Mouse (Mus musculus): ENCODE measurements around the gene 6430548M08Rik. TPM values are rescaled to one million over a fixed set of nuclear protein-coding genes. Genes with fewer than 3 reads are reported as not detected.

The 6430548M08Rik gene
- 10 to 100 TPM; 11.7 to 13.3 TPM for total RNA-seq (2021)
- long read RNA-seq, experiment 1, full-length matches to known transcripts: 3 of 7 reads
- long read RNA-seq, experiment 1, partial matches to known transcripts: 2 of 7 reads
- long read RNA-seq, experiment 1, other reads (novel, unspliced or antisense): 2 of 7 reads
- long read RNA-seq, experiment 2, full-length matches to known transcripts: 4 of 11 reads
- long read RNA-seq, experiment 2, partial matches to known transcripts: 7 of 11 reads
- long read RNA-seq, experiment 2, other reads (novel, unspliced or antisense): 0 of 11 reads

GRCm38 (mm10) chr8:120113758-120114255, at the start of gene 6430548M08Rik:
Gene 6430548M08Rik (plus strand): TSS chr8:120114152.
- intact Hi-C loops (cut with DNase I): no loop called here
- peak; percentile 100 for DNase-seq

DNA sequence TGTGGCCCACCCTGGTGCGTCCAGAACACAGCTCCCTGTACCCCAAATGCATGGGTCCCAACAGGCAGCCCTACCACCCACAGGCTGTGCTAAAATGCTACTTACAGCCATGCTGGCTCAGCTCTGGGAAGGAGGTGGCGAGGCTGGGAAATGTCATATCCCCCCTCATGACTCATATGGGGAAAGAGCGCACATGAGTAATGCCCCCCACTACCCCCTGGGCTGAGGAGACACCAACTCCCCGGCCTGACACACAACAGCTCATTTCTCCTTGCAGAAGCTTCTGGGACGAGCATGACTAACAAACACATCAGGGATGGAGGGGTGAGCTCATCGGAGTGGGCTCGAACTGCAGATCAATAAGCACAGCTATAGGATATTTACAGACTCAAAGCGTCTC, 48.3 kb upstream of the 6430548M08Rik start:
- no peak for DNase-seq
- intact Hi-C loops (cut with DNase I): no loop called here

DNA sequence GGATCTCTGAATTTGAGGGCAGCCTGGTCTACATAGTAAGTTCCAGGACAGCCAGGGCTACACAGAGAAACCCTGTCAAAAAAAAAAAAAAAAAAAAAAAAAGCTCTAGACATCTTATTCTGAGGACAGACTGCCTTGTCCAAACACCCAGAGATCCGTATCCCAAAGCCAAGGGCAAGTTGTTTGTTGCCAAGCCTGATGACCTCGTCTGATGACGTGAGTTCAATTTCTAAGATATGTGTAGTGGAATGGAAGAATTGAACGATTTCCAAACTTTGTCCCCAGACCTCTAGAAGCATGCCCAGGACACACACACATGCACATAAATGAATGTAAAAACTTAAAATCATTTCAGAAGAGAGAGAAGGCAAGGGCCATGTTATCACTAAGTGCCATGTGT, 47.7 kb upstream of the 6430548M08Rik start:
- intact Hi-C loops (cut with DNase I): no loop called here
- no peak for DNase-seq

DNA sequence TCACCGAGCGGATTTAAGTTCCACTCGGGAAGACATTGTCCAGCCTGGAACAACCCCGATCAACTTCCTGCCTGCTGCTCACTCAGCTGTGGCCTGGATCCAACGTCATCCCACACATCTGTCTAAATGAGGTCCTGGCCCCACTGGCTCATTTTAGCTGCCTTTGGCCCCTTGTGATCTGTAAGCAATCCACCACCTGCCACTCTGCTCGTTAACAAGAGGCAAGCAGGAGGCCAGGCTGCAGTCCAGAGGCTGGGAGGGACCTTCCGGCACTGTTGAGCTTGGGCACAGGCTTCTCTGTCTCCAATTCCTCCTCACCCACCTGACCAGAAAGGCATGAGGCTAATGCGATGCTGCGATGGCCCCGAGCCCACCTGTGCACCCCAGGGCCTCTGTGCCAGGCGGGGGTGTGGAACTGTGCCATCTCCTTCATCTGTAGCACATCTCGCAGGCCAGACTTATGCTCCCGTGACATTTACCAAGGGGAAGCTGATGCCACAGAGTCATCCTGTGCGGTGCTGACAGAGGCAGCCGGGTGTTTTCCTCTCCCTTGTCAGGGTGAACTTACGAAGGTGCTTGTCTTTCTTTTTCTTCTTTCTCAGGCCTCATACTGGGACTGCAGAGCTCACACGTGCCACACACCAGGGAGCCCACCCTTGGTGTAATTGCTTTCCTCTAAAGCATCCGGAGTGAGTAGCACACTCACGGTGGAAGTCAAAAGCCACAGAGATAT, 45.9 kb upstream of the 6430548M08Rik start:
- intact Hi-C loops (cut with DNase I): no loop called here
- peak; percentile 75 for DNase-seq

- DNase-seq: peak; percentile 85 to 90
- intact Hi-C loops (cut with DNase I): loop anchor here (5.0 to 10.0 kb wide), 2 partner anchors 79 to 287 kb away; partner anchors contain the start of gene Crispld2
These were observed 42.3 kb upstream of the 6430548M08Rik start for GRCm38 (mm10) chr8:120071684-120072083.

- intact Hi-C loops (cut with DNase I): loop anchor here (5.0 to 10.0 kb wide), 2 partner anchors 80 to 287 kb away; partner anchors contain the start of gene Crispld2
These were observed 41.7 kb upstream of the 6430548M08Rik start for GRCm38 (mm10) chr8:120072259-120072658.

DNA sequence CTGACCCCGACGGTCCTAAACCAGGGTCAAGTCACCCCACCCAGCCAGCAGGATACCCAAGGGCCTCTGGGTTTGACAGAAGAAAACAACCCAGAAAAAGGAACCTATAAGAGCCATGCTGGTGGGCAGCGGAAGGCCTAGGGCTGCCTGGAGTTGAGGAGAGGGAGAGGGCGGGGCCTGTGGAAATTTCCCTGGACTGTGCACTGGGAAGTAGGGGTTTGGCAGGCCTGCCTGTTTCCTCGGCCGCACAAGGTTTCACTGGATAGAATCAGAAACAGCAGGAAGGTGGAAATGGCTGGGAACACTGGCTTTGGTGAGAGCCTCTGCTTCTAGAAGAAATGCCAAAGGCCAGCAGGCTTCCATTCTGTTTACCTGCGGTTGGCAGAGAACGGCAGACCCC, 41.1 kb upstream of the 6430548M08Rik start:
- DNase-seq: peak in 1 of 2 experiments; percentile 39
- intact Hi-C loops (cut with DNase I): loop anchor here (5.0 to 10.0 kb wide), 2 partner anchors 81 to 288 kb away; partner anchors contain the start of gene Crispld2

More at GRCm38 (mm10) chr8:120072259-120072658, 41.7 kb upstream of the 6430548M08Rik start:
- no peak for DNase-seq

DNA sequence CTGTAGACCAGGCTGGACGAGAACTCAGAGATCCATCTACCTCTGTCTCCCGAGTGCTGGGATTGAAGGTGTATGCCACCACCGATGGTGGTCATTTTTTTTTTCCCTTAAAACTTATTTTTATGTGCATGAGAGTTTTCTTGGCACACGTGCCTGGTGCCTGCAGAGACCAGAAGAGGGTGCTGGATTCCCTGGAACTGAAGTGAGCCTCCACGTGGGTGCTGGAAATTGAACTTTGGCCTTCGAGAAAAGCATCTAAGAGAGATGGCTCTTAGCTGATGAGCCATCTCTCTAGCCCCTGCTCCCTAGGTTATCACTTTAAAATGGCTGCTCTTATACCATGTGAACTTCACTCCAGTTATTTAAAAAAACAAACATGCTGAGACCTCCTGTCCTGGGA, 39.4 kb upstream of the 6430548M08Rik start:
- intact Hi-C loops (cut with DNase I): loop anchor here (5.0 to 10.0 kb wide), 2 partner anchors 82 to 290 kb away; partner anchors contain the start of gene Crispld2
- DNase-seq: no peak

DNA sequence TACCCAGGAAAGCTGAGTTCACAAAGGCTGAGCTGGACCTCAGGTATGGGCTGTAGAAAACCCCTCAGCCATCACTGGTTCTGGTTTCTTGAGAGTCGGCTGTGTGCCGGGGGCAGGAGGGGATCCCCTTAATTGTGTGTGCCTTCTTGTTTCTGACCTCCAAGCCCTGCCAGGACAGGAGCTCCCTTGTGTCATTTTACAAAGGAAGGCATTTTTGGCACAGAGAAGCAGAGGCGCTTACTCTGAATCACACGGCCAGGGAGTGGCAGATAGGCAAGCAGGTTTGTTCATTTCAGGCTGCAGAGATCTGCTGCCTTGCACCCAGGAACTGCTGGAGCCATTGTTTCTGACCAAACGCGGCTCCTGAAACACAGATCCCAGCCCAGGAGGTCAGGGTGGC, 38.6 kb upstream of the 6430548M08Rik start:
- intact Hi-C loops (cut with DNase I): loop anchor here (10.0 kb wide), 1 partner anchor 291 kb away; no protein-coding TSS in a partner anchor
- no peak for DNase-seq

- DNase-seq: peak; percentile 88 to 91
These were observed 35.9 kb upstream of the 6430548M08Rik start for GRCm38 (mm10) chr8:120078080-120078479.

DNA sequence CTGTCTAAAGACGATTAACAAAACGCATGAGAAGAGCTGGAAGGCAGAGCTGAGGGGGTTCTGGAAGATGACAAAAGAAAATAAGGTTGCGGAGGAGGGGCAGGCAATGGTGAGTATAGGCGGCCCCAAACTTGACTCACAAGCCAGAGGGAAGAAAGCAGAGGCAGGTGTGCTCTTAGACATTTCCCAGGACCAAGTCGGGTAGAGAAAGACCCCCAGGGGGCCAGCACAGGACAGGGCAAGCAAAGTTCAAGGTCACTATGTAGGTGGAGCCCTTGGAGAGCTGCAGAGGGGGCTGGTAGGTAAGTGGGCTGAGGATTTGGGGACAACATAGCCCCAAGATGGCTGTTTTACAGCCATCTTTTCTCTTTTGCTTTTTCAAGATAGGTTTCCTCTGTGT, 34.6 kb upstream of the 6430548M08Rik start:
- DNase-seq: no peak
- intact Hi-C loops (cut with DNase I): loop anchor here (10.0 kb wide), 1 partner anchor 295 kb away; no protein-coding TSS in a partner anchor

More at GRCm38 (mm10) chr8:120078080-120078479, 35.9 kb upstream of the 6430548M08Rik start:
- intact Hi-C loops (cut with DNase I): loop anchor here (10.0 kb wide), 1 partner anchor 293 kb away; no protein-coding TSS in a partner anchor

GRCm38 (mm10) chr8:120083261-120083660, 30.7 kb upstream of the 6430548M08Rik start:
- no peak for DNase-seq
- intact Hi-C loops (cut with DNase I): no loop called here

GRCm38 (mm10) chr8:120084783-120085182, 29.2 kb upstream of the 6430548M08Rik start:
- intact Hi-C loops (cut with DNase I): no loop called here
- DNase-seq: no peak

GRCm38 (mm10) chr8:120089511-120089910, 24.4 kb upstream of the 6430548M08Rik start:
- intact Hi-C loops (cut with DNase I): no loop called here
- no peak for DNase-seq

DNA sequence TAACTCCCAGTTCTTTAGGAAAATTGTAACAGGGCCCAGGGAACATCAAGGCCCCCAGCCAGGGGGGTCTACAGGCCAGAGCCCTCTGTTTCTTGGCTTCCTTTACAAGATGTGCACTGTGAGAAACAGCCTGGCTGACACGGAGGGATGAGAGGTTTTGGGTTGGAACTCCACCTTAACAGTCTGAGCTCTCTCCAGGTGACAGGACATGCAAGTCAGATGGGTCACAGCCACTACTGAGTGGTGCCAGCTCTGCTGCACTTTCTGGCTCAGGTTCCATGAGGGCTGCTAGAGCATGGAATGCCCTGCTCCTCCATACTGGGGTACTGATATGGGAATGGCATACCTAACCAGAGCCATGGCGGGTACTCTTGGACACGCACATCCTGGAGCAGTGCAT, 22.9 kb upstream of the 6430548M08Rik start:
- DNase-seq: no peak
- intact Hi-C loops (cut with DNase I): no loop called here

DNA sequence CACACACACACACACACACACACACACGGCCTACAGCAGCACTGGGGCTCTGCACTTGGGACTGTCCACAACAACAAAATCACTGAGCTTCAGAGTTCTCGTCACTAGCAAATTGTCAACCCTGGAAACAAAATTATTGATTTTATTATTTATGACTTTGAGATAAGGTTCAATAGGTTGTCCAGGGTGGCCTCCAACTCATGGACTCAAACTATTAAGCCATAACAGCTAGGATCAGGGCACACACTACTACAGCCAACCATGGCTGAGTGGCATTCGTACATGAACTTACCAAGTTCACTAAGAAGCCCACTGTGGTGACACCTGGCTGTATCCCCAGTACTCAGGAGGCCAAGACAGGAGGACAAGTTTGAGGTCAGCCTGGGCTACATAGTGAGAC, 20.8 kb upstream of the 6430548M08Rik start:
- intact Hi-C loops (cut with DNase I): no loop called here
- DNase-seq: no peak

- intact Hi-C loops (cut with DNase I): no loop called here
- no peak for DNase-seq
These were observed 19.2 kb upstream of the 6430548M08Rik start for GRCm38 (mm10) chr8:120094801-120095200.

DNA sequence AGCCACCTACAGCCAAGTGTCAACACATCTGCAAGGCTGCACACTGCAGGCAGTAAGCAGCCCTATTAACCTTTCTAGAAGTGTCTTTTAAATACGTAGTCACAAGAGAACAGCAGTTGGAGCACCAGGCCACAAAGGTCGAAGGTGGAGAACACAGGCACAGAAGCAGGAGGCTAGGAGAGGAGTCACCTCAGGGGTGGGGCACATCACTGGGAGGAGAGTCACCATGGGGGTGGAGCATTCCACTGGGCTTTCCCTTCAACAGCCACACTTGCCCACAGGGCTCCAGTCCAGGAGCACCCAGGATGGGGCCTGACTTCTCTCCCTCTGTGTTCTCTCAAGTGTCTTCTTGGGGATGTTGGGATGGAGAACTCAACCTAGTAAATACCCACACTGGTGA, 17.5 kb upstream of the 6430548M08Rik start:
- DNase-seq: no peak
- intact Hi-C loops (cut with DNase I): no loop called here

- intact Hi-C loops (cut with DNase I): no loop called here
- no peak for DNase-seq
These were observed 13.4 kb upstream of the 6430548M08Rik start for GRCm38 (mm10) chr8:120100388-120101067.

Data from heart, postnatal 14 days (tissue).